Mouse (Mus musculus) MEL (cell line): Measurements from ENCODE around the gene Dlgap3. TPM values are rescaled to one million over a fixed set of nuclear protein-coding genes. Genes with fewer than 3 reads are reported as not detected.

Experiments used
- DNase-seq: peaks from one replicate; pipeline ENCODE4 v3.0.0; 2011; ENCODE audit warnings: low read depth, low spot score
- H3K27ac ChIP-seq: 2 replicates; pipeline ENCODE4 v1.5.1; 2012; ENCODE audit warnings: low read depth, mild to moderate bottlenecking, control low read depth, low read length, moderate library complexity; ENCODE audit not compliant: control insufficient read depth
- H3K27me3 ChIP-seq, 2 experiments: fragments of 150-350 bp in 1 of 2; sonication (generic) in 1 of 2; 2 replicates each; pipeline ENCODE4 v1.6.1; 2012; ENCODE audit warnings: low read length in 2 of 2, mild to moderate bottlenecking in 2 of 2, improper control_type of control experiment in 1 of 2, moderate library complexity in 1 of 2; ENCODE audit not compliant: insufficient read depth in 2 of 2, control insufficient read depth in 1 of 2
- H3K36me3 ChIP-seq, 2 experiments: 2 replicates each; pipeline ENCODE4 v1.6.1; 2012 to 2014; ENCODE audit warnings: low read length in 2 of 2, improper control_type of control experiment in 1 of 2, inconsistent platforms in 1 of 2, mild to moderate bottlenecking in 1 of 2; ENCODE audit not compliant: insufficient read depth in 2 of 2, control insufficient read depth in 1 of 2
- H3K4me1 ChIP-seq, 2 experiments: fragments of 150-350 bp in 1 of 2; sonication (generic) in 1 of 2; 2 replicates each; pipeline ENCODE4 v1.6.1; 2012; ENCODE audit warnings: low read length in 2 of 2, improper control_type of control experiment in 1 of 2, mild to moderate bottlenecking in 1 of 2; ENCODE audit not compliant: insufficient read depth in 2 of 2, control insufficient read depth in 1 of 2
- H3K4me3 ChIP-seq, 2 experiments: fragments of 150-350 bp in 1 of 2; sonication (generic) in 1 of 2; 2 replicates each; pipeline ENCODE4 v1.5.1; 2012; ENCODE audit warnings: low read depth in 2 of 2, low read length in 2 of 2, mild to moderate bottlenecking in 2 of 2, moderate library complexity in 2 of 2, control low read depth in 1 of 2, improper control_type of control experiment in 1 of 2; ENCODE audit not compliant: control insufficient read depth in 1 of 2, insufficient read depth in 1 of 2
- H3K79me2 ChIP-seq: 2 replicates; pipeline ENCODE4 v1.6.1; 2012; ENCODE audit warnings: mild to moderate bottlenecking, low read length, moderate library complexity; ENCODE audit not compliant: control insufficient read depth, poor library complexity, insufficient read depth
- H3K9ac ChIP-seq: 2 replicates; pipeline ENCODE4 v1.6.1; 2012; ENCODE audit warnings: low read depth, mild to moderate bottlenecking, control low read depth, low read length, moderate library complexity; ENCODE audit not compliant: control insufficient read depth, poor library complexity, severe bottlenecking
- H3K9me3 ChIP-seq: fragments of 150-350 bp; sonication (generic); replicated peaks from 2 replicates; pipeline ENCODE4 v1.6.1; 2012; ENCODE audit warnings: mild to moderate bottlenecking, low read length, improper control_type of control experiment, moderate library complexity; ENCODE audit not compliant: insufficient read depth
- CHD1 ChIP-seq: IDR thresholded peaks from 2 replicates; pipeline ENCODE4 v1.6.1; 2012; ENCODE audit warnings: low read depth, mild to moderate bottlenecking, inconsistent platforms, low read length, improper control_type of control experiment
- CHD2 ChIP-seq: IDR thresholded peaks from 2 replicates; pipeline ENCODE4 v1.6.1; 2011; ENCODE audit warnings: low read length, improper control_type of control experiment
- CTCF ChIP-seq, 3 experiments: IDR thresholded peaks in 2 of 3; conservative IDR thresholded peaks in 1 of 3; 2 replicates each; pipeline ENCODE4 v1.5.1; 2011 to 2012; ENCODE audit warnings: low read length in 3 of 3, low read depth in 2 of 3, mild to moderate bottlenecking in 2 of 3, improper control_type of control experiment in 1 of 3, inconsistent platforms in 1 of 3, mixed read lengths in 1 of 3, moderate library complexity in 1 of 3; ENCODE audit not compliant: control insufficient read depth in 1 of 3, insufficient read depth in 1 of 3, poor library complexity in 1 of 3, severe bottlenecking in 1 of 3
- GABPA ChIP-seq: IDR thresholded peaks from 2 replicates; pipeline ENCODE4 v1.6.1; 2012; ENCODE audit warnings: low read depth, mild to moderate bottlenecking, inconsistent platforms, low read length, improper control_type of control experiment, moderate library complexity
- GATA1 ChIP-seq: IDR thresholded peaks from 2 replicates; pipeline ENCODE4 v1.6.1; 2011; ENCODE audit warnings: low read depth, low read length, improper control_type of control experiment
- JUND ChIP-seq: IDR thresholded peaks from 2 replicates; pipeline ENCODE4 v1.6.1; 2011; ENCODE audit warnings: low read depth, mild to moderate bottlenecking, improper control_type of control experiment, low read length
- MAZ ChIP-seq: IDR thresholded peaks from 2 replicates; pipeline ENCODE4 v1.6.1; 2012; ENCODE audit warnings: low read depth, mild to moderate bottlenecking, inconsistent platforms, low read length, improper control_type of control experiment
- MEF2A ChIP-seq: IDR thresholded peaks from 2 replicates; pipeline ENCODE4 v1.6.1; 2014; ENCODE audit warnings: low read depth, mild to moderate bottlenecking, inconsistent platforms, low read length, improper control_type of control experiment; ENCODE audit not compliant: poor library complexity, insufficient replicate concordance, severe bottlenecking; ENCODE audit errors: extremely low read depth
- MYB ChIP-seq: IDR thresholded peaks from 2 replicates; pipeline ENCODE4 v1.6.1; 2011; ENCODE audit warnings: mild to moderate bottlenecking, low read depth, low read length, improper control_type of control experiment
- NELFE ChIP-seq: IDR thresholded peaks from 2 replicates; pipeline ENCODE4 v1.6.1; 2011; ENCODE audit warnings: low read depth, low read length, improper control_type of control experiment
- NRF1 ChIP-seq: IDR thresholded peaks from 2 replicates; pipeline ENCODE4 v1.6.1; 2014; ENCODE audit warnings: low read depth, mild to moderate bottlenecking, inconsistent platforms, low read length, improper control_type of control experiment, moderate library complexity; ENCODE audit not compliant: poor library complexity, insufficient read depth, severe bottlenecking
- POLR2AphosphoS2 ChIP-seq: IDR thresholded peaks from 2 replicates; pipeline ENCODE4 v1.6.1; 2011; ENCODE audit warnings: low read length, improper control_type of control experiment
- RAD21 ChIP-seq: IDR thresholded peaks from 2 replicates; pipeline ENCODE4 v1.6.1; 2011; ENCODE audit warnings: mild to moderate bottlenecking, low read depth, low read length, improper control_type of control experiment
- RCOR1 ChIP-seq: IDR thresholded peaks from 2 replicates; pipeline ENCODE4 v1.6.1; 2012; ENCODE audit warnings: low read depth, mild to moderate bottlenecking, inconsistent platforms, low read length, improper control_type of control experiment
- SMC3 ChIP-seq: IDR thresholded peaks from 2 replicates; pipeline ENCODE4 v1.6.1; 2011; ENCODE audit warnings: low read depth, low read length, improper control_type of control experiment
- TAL1 ChIP-seq: IDR thresholded peaks from 2 replicates; pipeline ENCODE4 v1.6.1; 2012; ENCODE audit warnings: mild to moderate bottlenecking, inconsistent platforms, low read length, moderate library complexity, mixed read lengths
- USF2 ChIP-seq, 2 experiments: IDR thresholded peaks; 2 replicates each; pipeline ENCODE4 v1.6.1; 2011 to 2012; ENCODE audit warnings: improper control_type of control experiment in 2 of 2, low read length in 2 of 2, borderline replicate concordance in 1 of 2, inconsistent platforms in 1 of 2, low read depth in 1 of 2, mild to moderate bottlenecking in 1 of 2; ENCODE audit not compliant: insufficient read depth in 1 of 2
- ZC3H11A ChIP-seq: IDR thresholded peaks from 2 replicates; pipeline ENCODE4 v1.6.1; 2012; ENCODE audit warnings: low read depth, mild to moderate bottlenecking, inconsistent platforms, low read length, improper control_type of control experiment
- ZKSCAN1 ChIP-seq: IDR thresholded peaks from 2 replicates; pipeline ENCODE4 v1.6.1; 2012; ENCODE audit warnings: low read depth, mild to moderate bottlenecking, inconsistent platforms, low read length, improper control_type of control experiment, moderate library complexity
- ZMIZ1 ChIP-seq: IDR thresholded peaks from 2 replicates; pipeline ENCODE4 v1.6.1; 2012; ENCODE audit warnings: low read depth, mild to moderate bottlenecking, inconsistent platforms, low read length, improper control_type of control experiment, moderate library complexity
- ZNF384 ChIP-seq: IDR thresholded peaks from 2 replicates; pipeline ENCODE4 v1.6.1; 2012; ENCODE audit warnings: low read depth, mild to moderate bottlenecking, inconsistent platforms, low read length, improper control_type of control experiment
- polyA plus RNA-seq, 2 experiments: library from polyadenylated mRNA; stranded (reverse) in 1 of 2; unstranded in 1 of 2; fragments of >175 nt in 1 of 2; fragments of >200 nt in 1 of 2; gene quantifications; 2 replicates each; pipeline versions ENCODE4 v1.2.1 to v1.2.4; 2012; ENCODE audit warnings: low replicate concordance in 2 of 2, low read depth in 1 of 2; ENCODE audit not compliant: insufficient read length in 2 of 2, insufficient read depth in 1 of 2, missing spikeins in 1 of 2
- total RNA-seq: library from RNA; depleted of rRNA; stranded (reverse); fragments of 300-350 nt; gene quantifications from 2 replicates; pipeline ENCODE4 v1.2.3, GENCODE M21; 2012

The Dlgap3 gene
- total and polyA plus RNA-seq, 3 experiments = not detected

DNA sequence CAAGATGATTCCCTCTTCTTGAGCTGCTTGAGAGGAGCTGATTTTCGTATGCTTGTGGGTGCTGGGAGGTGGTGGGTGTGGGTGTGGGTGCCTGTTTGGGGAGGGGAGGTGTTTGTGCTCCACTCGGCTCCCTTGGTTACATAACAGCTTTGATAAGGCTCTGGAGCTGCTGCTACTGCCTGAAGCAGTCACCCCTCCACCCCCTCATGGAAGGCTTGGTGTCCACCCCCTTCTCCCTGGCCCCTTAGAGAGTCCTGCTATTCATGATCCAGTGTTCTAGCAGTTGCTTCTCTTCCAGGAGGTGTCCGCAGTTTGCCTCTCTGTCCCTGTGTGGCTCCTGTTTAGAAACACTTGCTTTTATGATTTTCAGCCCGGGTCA lies 5.9 kb downstream of the Dlgap3 start:
- no peaks in the 10 kb centered on the region for H3K9me3 ChIP-seq
- H3K79me2 ChIP-seq = no peaks in the 10 kb centered on the region
- H3K4me1 ChIP-seq = no peaks in the 10 kb centered on the region
- H3K9ac ChIP-seq = no peak overlapping the region
- DNase-seq = no peak
- no peak overlapping the region for H3K4me3 ChIP-seq
- no peak overlapping the region for H3K27ac ChIP-seq
- H3K27me3 ChIP-seq = no peaks in the 10 kb centered on the region
- H3K36me3 ChIP-seq = no peaks in the 10 kb centered on the region
- no peak for TF ChIP-seq NELFE
- no peak for TF ChIP-seq MEF2A
- no peak for TF ChIP-seq CHD2
- TF ChIP-seq ZMIZ1 = no peak
- no peak for TF ChIP-seq MYB
- TF ChIP-seq RAD21 = no peak
- TF ChIP-seq SMC3 = no peak
- TF ChIP-seq NRF1 = no peak
- TF ChIP-seq CHD1 = no peak
- TF ChIP-seq RCOR1 = no peak

DNA sequence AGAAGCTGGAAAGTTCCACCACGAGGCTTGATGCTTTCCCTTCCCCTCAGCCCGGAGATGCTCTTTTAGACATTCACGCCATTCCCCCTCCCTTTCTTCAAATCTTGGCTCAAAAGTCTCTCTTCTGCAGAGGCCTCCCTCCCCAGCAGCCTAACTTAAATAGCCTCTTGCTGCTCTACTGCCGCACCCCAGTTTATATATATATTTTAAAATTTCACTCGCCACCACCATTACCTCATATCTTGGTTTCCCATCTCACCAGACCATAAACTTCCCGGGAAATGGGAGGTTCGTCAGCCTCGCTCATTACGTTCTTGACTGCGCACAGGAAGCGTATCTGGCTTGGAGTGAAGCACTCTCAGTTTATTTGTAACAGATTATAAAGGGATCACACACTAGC lies 9.0 kb downstream of the Dlgap3 start:
- Histone ChIP-seq H3K4me3 (no peak overlapping the region), H3K79me2 (no peaks in the 10 kb centered on the region), H3K9me3 (no peaks in the 10 kb centered on the region), H3K9ac (no peak overlapping the region), H3K27me3 (no peaks in the 10 kb centered on the region), H3K4me1 (no peaks in the 10 kb centered on the region), H3K36me3 (no peaks in the 10 kb centered on the region), H3K27ac (no peak overlapping the region)
- DNase-seq = no peak
- no peak for TF ChIP-seq CHD2
- no peak for TF ChIP-seq GATA1
- TF ChIP-seq GABPA = no peak
- TF ChIP-seq MAZ = no peak
- no peak for TF ChIP-seq RAD21
- no peak for TF ChIP-seq ZKSCAN1
- TF ChIP-seq NRF1 = no peak
- no peak for TF ChIP-seq POLR2AphosphoS2
- TF ChIP-seq ZNF384 = no peak
- TF ChIP-seq USF2 (IDR thresholded peaks at IDR 0.05; ENCODE audit: borderline replicate concordance in 1 of 2, insufficient read depth in 1 of 2, low read depth in 1 of 2, low read length in 2 of 2) = no peak
- no peak for TF ChIP-seq ZMIZ1
- no peak for TF ChIP-seq TAL1
- no peak for TF ChIP-seq JUND
- TF ChIP-seq ZC3H11A = no peak
- no peak for TF ChIP-seq MYB
- no peak for TF ChIP-seq CTCF (IDR thresholded peaks at IDR 0.05 in 2 of 3, conservative IDR thresholded peaks at IDR 0.05 in 1 of 3; ENCODE audit: control insufficient read depth in 1 of 3, insufficient read depth in 1 of 3, low read depth in 2 of 3, low read length in 3 of 3, poor library complexity in 1 of 3, severe bottlenecking in 1 of 3)
